Mouse (Mus musculus): ENCODE measurements around the gene Tmem178b.

DNA sequence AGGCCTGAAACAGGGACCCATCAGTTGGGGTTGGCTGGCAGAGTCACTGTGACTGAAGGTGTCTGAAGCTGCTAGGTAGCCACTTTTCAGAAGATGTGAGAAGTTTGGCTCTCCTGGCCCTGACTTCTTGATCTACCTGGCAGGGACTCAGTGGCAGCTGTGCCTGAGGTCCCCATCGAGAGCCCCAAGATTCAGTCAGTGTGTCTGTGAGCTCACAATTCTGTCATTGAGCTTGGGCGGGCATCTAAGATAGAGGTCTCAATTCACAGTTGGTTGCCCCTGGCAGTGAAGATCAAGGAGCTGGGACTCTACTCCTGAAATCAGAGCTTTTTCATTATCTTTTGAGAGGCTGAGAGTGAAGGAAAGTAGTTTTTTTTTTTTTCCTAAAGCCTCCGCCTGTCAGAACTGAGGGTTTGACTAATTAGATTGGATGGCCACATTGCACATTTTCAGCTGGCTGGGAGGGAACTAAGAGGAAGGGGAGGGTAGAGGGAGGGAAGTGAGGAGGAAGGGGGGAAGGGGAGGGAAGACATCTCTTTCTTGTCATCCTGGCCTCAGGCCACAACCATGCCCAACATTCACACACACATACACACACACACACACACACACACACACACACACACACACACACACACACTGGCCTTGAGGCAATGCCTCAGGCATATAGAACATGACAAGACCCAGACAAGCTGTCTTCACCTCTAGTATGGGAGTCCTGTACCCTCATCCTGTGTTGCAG lies 135.3 kb downstream of the Tmem178b start:
- no peak for TF ChIP-seq EP300 (IDR thresholded peaks at IDR 0.05; ENCODE audit: insufficient read depth, low read depth, low read length)
- no peak for TF ChIP-seq CTCF (IDR thresholded peaks at IDR 0.05; ENCODE audit: low read depth, low read length)

All from ES-Bruce4 (cell line).